Mouse (Mus musculus) stomach, embryonic 14.5 days (tissue): ENCODE data around the gene Emd. TPM values are rescaled to one million over a fixed set of nuclear protein-coding genes. Genes with fewer than 3 reads are reported as not detected.

Experiments
- ATAC-seq: fragments of 200-750 bp; cut with Nextera tagmentation; 2 replicates; pipeline ENCODE4 v1.8.0; 2017; ENCODE audit warnings: low read depth, moderate TSS enrichment; ENCODE audit not compliant: insufficient number of reproducible peaks, insufficient read depth, low FRiP score
- H3K27ac ChIP-seq: fragments of 300-500 bp; sonication (generic); 2 replicates; pipeline ENCODE4 v1.5.1; 2014; ENCODE audit warnings: mild to moderate bottlenecking, low read length, moderate library complexity, mixed read lengths
- H3K27me3 ChIP-seq: fragments of 300-500 bp; sonication (generic); 2 replicates; pipeline ENCODE4 v1.6.1; 2014; ENCODE audit warnings: low read length, control low read depth, mixed read lengths; ENCODE audit not compliant: control insufficient read depth, insufficient read depth
- H3K36me3 ChIP-seq: fragments of 300-500 bp; sonication (generic); 2 replicates; pipeline ENCODE4 v1.6.1; 2014; ENCODE audit warnings: mild to moderate bottlenecking, control low read depth, low read length, moderate library complexity, mixed read lengths; ENCODE audit not compliant: control insufficient read depth, insufficient read depth
- H3K4me1 ChIP-seq: fragments of 300-500 bp; sonication (generic); 2 replicates; pipeline ENCODE4 v1.6.1; 2014; ENCODE audit warnings: low read length, control low read depth, mixed read lengths; ENCODE audit not compliant: control insufficient read depth, insufficient read depth
- H3K4me2 ChIP-seq: fragments of 300-500 bp; sonication (generic); replicated peaks from 2 replicates; pipeline ENCODE4 v1.6.1; 2014; ENCODE audit warnings: low read depth, low read length, control low read depth
- H3K4me3 ChIP-seq: fragments of 300-500 bp; sonication (generic); 2 replicates; pipeline ENCODE4 v1.5.1; 2014; ENCODE audit warnings: low read depth, low read length, control low read depth
- H3K9ac ChIP-seq: fragments of 300-500 bp; sonication (generic); replicated peaks from 2 replicates; pipeline ENCODE4 v1.6.1; 2014; ENCODE audit warnings: low read depth, mild to moderate bottlenecking, control low read depth, low read length, moderate library complexity, mixed read lengths
- H3K9me3 ChIP-seq: fragments of 300-500 bp; sonication (generic); 2 replicates; pipeline ENCODE4 v1.6.1; 2016; ENCODE audit warnings: low read depth, low read length, control low read depth; ENCODE audit not compliant: control insufficient read depth
- WGBS: fragments of 180-500 bp; shearing (Covaris S2); extraction: QIAGEN DNeasy Blood & Tissue Kit; methylation state at CpG from one replicate; pipeline ENCODE4 v1.1.7; 2014; 5-methylcytosine and 5-hydroxymethylcytosine counted together
- polyA plus RNA-seq: library from polyadenylated mRNA; unstranded; fragments of >200 nt; fragmentation: Nextera tagmentation; extraction: Ambion mirVana; gene quantifications from 2 replicates; pipeline ENCODE4 v1.2.1, GENCODE M21; 2014

Emd gene
- polyA plus RNA-seq, 1 experiment from 2014 or later = 33.3 TPM

DNA sequence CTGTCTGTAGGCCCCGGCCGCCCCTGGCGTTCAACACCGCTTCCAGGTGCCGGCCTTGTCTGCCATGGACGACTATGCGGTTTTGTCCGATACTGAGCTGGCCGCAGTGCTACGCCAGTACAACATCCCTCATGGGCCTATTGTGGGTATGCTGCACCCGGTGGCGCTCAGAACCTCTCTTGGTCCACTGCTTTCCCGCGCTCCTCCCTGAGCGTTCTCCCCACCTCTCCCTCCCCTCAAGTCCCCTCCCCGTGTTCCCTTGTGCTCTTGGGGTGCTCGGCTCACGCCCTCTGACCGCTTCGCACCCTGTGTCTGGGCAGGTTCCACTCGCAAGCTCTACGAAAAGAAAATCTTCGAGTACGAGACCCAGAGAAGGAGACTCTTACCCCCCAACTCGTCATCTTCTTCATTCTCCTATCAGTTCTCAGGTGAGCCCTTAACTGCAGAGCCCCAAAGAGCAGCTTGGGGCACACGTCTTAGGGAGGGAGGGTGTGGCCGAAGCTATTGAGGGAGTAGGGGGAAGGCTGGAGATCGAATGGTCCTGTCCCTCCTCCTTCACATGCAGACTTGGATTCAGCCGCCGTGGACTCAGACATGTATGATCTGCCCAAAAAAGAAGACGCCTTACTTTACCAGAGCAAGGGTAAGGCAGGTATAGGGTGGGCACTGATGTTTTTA lies 540 bp downstream of the Emd start:
- Histone ChIP-seq H3K36me3 (peaks cover 3% of the 10 kb centered on the region), H3K27ac (peak overlapping the region; percentile 88), H3K4me2 (peak overlapping the region; percentile 55), H3K4me3 (peak overlapping the region; percentile 52), H3K9me3 (no peaks in the 10 kb centered on the region), H3K9ac (peak overlapping the region; percentile 63), H3K27me3 (no peaks in the 10 kb centered on the region), H3K4me1 (no peaks in the 10 kb centered on the region)
- peak; percentile 43; the same call in 1 of the 2 replicates for ATAC-seq
- WGBS = 26% methylated on average over 30 of the region's 31 CpGs

DNA sequence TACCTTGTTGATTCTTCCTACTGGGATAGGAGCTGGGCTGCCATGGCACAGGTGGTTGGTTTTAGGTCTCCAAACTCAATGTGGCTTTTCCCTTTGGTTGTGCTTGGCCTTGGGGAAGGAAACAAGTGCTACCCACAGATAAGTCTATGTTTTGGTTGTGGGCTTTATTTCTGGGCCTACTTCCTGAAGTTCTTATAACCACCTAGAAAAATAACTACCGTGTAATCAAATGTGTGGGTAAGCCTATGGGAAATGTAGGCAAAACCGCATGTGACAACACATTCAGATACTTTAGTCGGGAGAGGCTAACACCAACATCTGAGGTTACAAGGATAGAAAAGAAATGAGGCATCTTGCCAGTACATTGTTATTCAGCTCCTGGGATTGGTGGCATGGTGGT lies 3.3 kb downstream of the Emd start:
- H3K4me2 ChIP-seq = no peak overlapping the region
- 93% methylated on average over 3 of the region's 3 CpGs for WGBS

DNA sequence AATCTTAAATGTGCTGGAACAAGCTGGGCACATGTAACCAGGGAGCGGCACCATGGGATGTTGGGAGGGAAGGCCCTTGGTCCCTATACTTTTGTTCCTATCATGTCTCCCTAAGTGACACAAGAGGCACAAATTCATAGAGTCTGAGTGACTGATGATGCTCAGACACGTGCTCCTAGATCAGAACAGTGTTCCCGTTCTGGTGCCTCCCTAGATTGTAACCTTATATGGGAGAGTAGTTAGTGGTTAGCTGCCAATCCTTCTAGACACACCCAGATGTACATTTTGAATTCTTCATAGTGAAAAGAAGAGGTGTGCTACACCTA lies 15.2 kb downstream of the Emd start:
- H3K4me3 ChIP-seq = peak overlapping the region; percentile 30
- no peaks in the 10 kb centered on the region for H3K9me3 ChIP-seq
- no peaks in the 10 kb centered on the region for H3K36me3 ChIP-seq
- H3K27ac ChIP-seq = peak overlapping the region; percentile 90
- peak; percentile 28 for ATAC-seq
- H3K4me2 ChIP-seq = peak overlapping the region; percentile 43
- 24% methylated on average over 3 of the region's 3 CpGs for WGBS
- no peaks in the 10 kb centered on the region for H3K27me3 ChIP-seq
- H3K9ac ChIP-seq = no peak overlapping the region
- H3K4me1 ChIP-seq = no peaks in the 10 kb centered on the region; the same call in 1 of the 2 replicates

More for the DNA sequence above, 3.3 kb downstream of the Emd start:
- Histone ChIP-seq H3K9me3 (no peaks in the 10 kb centered on the region), H3K9ac (no peak overlapping the region), H3K4me1 (no peaks in the 10 kb centered on the region), H3K27ac (no peak overlapping the region), H3K27me3 (no peaks in the 10 kb centered on the region), H3K4me3 (no peak overlapping the region), H3K36me3 (peaks cover 3% of the 10 kb centered on the region)
- ATAC-seq = no peak

DNA sequence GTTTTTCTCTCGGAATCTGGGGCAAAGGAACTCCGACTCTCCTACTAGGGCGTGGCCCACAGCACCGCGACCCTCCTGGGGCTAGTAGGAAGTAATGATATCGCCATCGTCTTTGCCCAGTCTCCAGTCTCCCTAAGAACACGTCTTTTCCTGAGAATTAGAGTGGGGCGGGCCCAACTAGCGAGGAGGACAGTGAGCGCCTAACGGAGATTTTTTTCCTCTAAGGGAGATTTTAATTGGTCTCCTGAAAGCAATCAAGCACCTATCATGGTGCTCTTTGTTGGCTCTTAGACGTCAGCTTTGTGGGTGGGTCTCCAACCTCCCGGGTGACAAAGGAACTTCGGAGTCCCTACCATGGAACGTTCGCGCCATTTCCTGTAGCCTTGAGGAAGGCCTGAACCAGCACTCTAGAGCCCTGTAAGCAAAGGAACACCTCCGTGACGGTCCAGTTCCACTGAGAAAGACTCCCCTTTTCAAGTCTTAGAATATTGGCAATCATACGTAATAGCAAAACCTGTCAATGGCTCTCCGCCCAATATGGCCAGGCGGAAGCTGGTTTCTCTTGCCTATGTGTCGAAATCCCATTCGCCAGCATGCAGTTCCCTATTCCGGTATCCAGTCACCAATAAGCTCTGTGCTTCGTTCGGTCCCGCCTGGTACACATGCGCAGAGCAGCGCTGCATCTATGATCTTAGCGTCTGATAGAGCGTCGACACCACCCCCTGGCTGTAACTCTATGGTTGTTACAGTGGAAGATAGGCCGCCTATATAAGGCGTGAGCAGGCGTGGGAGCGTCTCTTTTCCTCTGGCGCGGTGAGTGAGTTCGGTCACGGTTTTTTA lies 15.8 kb downstream of the Emd start, which contains the start of gene Rpl10:
Gene Rpl10 (plus strand): TSS at position 751 of the 840 bp plus-strand sequence.
- H3K27ac ChIP-seq = peak within 1 kb of the TSS; percentile 90
- H3K4me2 ChIP-seq = peak within 1 kb of the TSS; percentile 45
- ATAC-seq = peak; percentile 94
- H3K36me3 ChIP-seq = no peaks in the 10 kb centered on the region
- 20% methylated on average over 42 of the region's 42 CpGs for WGBS
- peak within 1 kb of the TSS; percentile 74 for H3K9ac ChIP-seq
- H3K4me1 ChIP-seq = no peaks in the 10 kb centered on the region; the same call in 1 of the 2 replicates
- no peaks in the 10 kb centered on the region for H3K27me3 ChIP-seq
- H3K9me3 ChIP-seq = no peaks in the 10 kb centered on the region
- H3K4me3 ChIP-seq = peak within 1 kb of the TSS; percentile 49

DNA sequence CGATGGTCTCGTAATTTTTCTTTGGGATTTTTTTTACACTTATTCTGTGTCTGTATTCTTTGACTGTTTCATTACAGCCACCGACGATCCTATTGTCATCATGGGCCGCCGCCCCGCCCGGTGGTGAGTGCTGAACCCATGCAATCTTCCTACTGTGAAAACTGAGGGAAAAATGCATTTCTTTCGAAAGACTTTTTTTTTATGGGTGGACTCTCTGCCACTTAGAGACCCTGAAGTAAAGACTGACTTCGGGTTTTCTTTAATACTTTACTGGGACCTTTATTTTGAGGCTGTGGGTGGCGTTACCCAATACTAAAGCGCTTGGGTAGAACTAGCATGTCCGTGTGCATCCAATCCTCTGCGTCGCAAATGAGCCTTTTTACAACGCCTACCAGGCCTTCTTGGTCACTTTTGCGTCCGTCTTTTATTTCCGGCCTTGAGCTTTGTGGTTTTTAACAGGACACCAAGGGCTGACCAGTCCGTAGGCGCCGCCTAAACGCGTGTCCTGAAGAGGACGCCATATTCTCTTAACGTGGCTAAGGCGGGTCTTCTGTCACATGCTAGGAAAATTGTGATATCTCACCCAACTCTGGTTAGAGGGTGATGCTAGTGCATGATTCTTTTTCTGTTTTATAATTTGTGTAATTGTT lies 16.5 kb downstream of the Emd start:
- Histone ChIP-seq H3K27ac (peak overlapping the region; percentile 61), H3K4me3 (peak overlapping the region; percentile 49), H3K9me3 (no peaks in the 10 kb centered on the region), H3K27me3 (no peaks in the 10 kb centered on the region), H3K4me2 (peak overlapping the region; percentile 45), H3K4me1 (no peaks in the 10 kb centered on the region; the same call in 1 of the 2 replicates), H3K36me3 (no peaks in the 10 kb centered on the region), H3K9ac (peak overlapping the region; percentile 74)
- 19% methylated on average over 27 of the region's 27 CpGs for WGBS
- ATAC-seq = no peak

DNA sequence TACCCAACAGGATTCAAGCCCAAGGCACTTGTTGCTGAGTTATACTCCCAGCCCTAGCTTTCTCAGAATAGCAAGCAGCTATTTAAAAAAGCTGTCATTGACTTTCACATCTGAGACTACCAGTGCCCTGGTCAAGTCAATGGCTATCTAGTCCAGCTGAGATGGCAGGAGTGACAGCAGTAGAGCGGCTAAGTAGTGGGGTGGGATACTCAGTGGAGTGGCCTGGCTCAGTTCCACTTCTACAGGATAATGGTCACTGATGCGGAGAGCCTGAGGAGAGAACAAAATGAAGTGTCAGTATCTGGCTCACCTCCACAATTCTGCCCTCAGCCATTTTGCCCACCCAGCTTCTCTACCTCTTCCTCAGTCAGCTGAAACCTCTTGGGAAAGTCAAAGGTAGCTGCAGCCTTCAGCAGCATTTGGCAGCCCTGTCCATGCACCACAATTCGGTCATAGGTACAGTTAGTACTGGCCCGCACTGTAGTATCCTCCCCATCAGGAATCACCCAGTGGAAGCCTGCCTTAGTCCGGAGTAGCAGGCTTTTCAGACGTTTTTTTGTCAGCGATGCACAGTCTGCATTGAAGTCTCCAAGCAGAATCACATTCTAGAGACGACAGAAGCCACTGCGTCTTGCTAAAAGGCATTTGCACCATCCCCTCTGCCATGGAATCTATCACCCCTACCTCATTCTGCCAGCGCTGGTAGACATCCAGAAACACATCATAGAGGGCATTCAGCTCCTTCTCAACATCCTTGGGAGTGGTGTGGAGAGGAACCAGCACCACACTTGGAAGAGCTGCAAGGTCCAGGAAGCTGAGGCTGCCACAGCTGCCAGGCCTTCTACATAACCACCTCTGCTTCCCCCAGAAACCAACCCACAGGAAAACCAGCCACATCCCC lies 19.2 kb downstream of the Emd start:
- Histone ChIP-seq H3K27me3 (no peaks in the 10 kb centered on the region), H3K27ac (peak overlapping the region; percentile 15; the same call in 1 of the 2 replicates), H3K9me3 (no peaks in the 10 kb centered on the region), H3K4me2 (no peak overlapping the region), H3K4me1 (no peaks in the 10 kb centered on the region; the same call in 1 of the 2 replicates), H3K9ac (no peak overlapping the region), H3K4me3 (no peak overlapping the region), H3K36me3 (no peaks in the 10 kb centered on the region)
- no peak for ATAC-seq
- 24% methylated on average over 10 of the region's 10 CpGs for WGBS

DNA sequence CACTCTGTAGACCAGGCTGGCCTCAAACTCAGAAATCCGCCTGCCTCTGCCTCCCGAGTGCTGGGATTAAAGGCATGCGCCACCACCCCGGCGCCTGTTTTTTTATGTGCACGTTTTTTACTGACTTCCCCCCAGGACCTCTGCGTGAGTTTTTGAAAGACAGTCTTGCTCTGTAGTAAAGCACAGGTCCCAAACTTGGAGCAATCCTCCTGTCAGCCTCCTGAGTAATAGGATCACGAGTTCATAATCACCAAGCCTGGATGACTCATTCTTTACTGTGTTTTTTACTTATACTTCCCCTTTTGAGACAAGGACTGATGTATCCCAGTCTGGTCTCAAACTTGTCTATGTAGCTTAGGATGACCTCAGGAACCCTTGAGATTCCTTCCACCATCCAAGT lies 23.4 kb downstream of the Emd start:
- no peaks in the 10 kb centered on the region for H3K4me1 ChIP-seq
- ATAC-seq = no peak
- no peaks in the 10 kb centered on the region for H3K9me3 ChIP-seq
- H3K4me3 ChIP-seq = no peak overlapping the region
- H3K27me3 ChIP-seq = no peaks in the 10 kb centered on the region
- 72% methylated on average over 8 of the region's 8 CpGs for WGBS
- no peak overlapping the region for H3K9ac ChIP-seq
- no peaks in the 10 kb centered on the region for H3K36me3 ChIP-seq
- H3K27ac ChIP-seq = no peak overlapping the region
- H3K4me2 ChIP-seq = no peak overlapping the region
